Mouse (Mus musculus) ES-Bruce4 (cell line): ENCODE results near the gene Mpg.

Source experiments
- CTCF ChIP-seq: IDR thresholded peaks from one replicate; pipeline ENCODE4 v1.8.1; 2011; ENCODE audit warnings: low read depth, low read length
- POLR2A ChIP-seq: IDR thresholded peaks from one replicate; pipeline ENCODE4 v1.8.1; 2011; ENCODE audit warnings: low read length; ENCODE audit not compliant: insufficient read depth

GRCm38 (mm10) chr11:32278458-32278957 is 52.2 kb downstream of the Mpg start:
- TF ChIP-seq POLR2A (no peak), CTCF (no peak)
